Mouse (Mus musculus) heart, embryonic 14.5 days (tissue): ENCODE results near the gene Hist1h1a. TPM values are rescaled to one million over a fixed set of nuclear protein-coding genes. Genes with fewer than 3 reads are reported as not detected.

Experiments used
- ATAC-seq: fragments of 200-750 bp; cut with Nextera tagmentation; 2 replicates; pipeline ENCODE4 v1.8.0; 2017; ENCODE audit warnings: low read depth, moderate TSS enrichment; ENCODE audit not compliant: insufficient number of reproducible peaks, insufficient read depth, low FRiP score
- H3K27ac ChIP-seq, 2 experiments: fragments of 200-500 bp in 1 of 2; fragments of 300-500 bp in 1 of 2; sonication (generic) in 1 of 2; replicated peaks in 1 of 2; 2 replicates each; pipeline ENCODE4 v1.5.1; 2012 to 2014; ENCODE audit warnings: low read depth in 2 of 2, low read length in 2 of 2, control low read depth in 1 of 2, mild to moderate bottlenecking in 1 of 2, mixed read lengths in 1 of 2; ENCODE audit not compliant: control insufficient read depth in 1 of 2, insufficient read depth in 1 of 2
- H3K27me3 ChIP-seq: fragments of 300-500 bp; sonication (generic); 2 replicates; pipeline ENCODE4 v1.6.1; 2014; ENCODE audit warnings: mild to moderate bottlenecking, low read length, control low read depth; ENCODE audit not compliant: control insufficient read depth, insufficient read depth
- H3K36me3 ChIP-seq: fragments of 300-500 bp; sonication (generic); 2 replicates; pipeline ENCODE4 v1.6.1; 2014; ENCODE audit warnings: mild to moderate bottlenecking, control low read depth, low read length, mixed read lengths; ENCODE audit not compliant: control insufficient read depth, insufficient read depth
- H3K4me1 ChIP-seq, 2 experiments: fragments of 200-500 bp in 1 of 2; fragments of 300-500 bp in 1 of 2; sonication (generic) in 1 of 2; 2 replicates each; pipeline ENCODE4 v1.6.1; 2012 to 2014; ENCODE audit warnings: low read length in 2 of 2, control low read depth in 1 of 2, mixed read lengths in 1 of 2; ENCODE audit not compliant: control insufficient read depth in 2 of 2, insufficient read depth in 2 of 2
- H3K4me2 ChIP-seq: fragments of 300-500 bp; sonication (generic); 2 replicates; pipeline ENCODE4 v1.6.1; 2014; ENCODE audit warnings: mild to moderate bottlenecking, low read length
- H3K4me3 ChIP-seq, 2 experiments: fragments of 200-500 bp in 1 of 2; fragments of 300-500 bp in 1 of 2; sonication (generic) in 1 of 2; 2 replicates each; pipeline ENCODE4 v1.5.1; 2012 to 2014; ENCODE audit warnings: low read length in 2 of 2, mild to moderate bottlenecking in 2 of 2, control low read depth in 1 of 2, low read depth in 1 of 2, moderate library complexity in 1 of 2; ENCODE audit not compliant: control insufficient read depth in 1 of 2, insufficient read depth in 1 of 2
- H3K9ac ChIP-seq: fragments of 300-500 bp; sonication (generic); 2 replicates; pipeline ENCODE4 v1.6.1; 2014; ENCODE audit warnings: mild to moderate bottlenecking, low read length
- H3K9me3 ChIP-seq: fragments of 300-500 bp; sonication (generic); 2 replicates; pipeline ENCODE4 v1.6.1; 2016; ENCODE audit warnings: low read length, control low read depth; ENCODE audit not compliant: control insufficient read depth
- WGBS: fragments of 180-500 bp; shearing (Covaris S2); extraction: QIAGEN DNeasy Blood & Tissue Kit; methylation state at CpG from one replicate; pipeline ENCODE4 v1.1.7; 2014; 5-methylcytosine and 5-hydroxymethylcytosine counted together
- polyA plus RNA-seq: library from polyadenylated mRNA; unstranded; fragments of >200 nt; fragmentation: Nextera tagmentation; extraction: Ambion mirVana; gene quantifications from 2 replicates; pipeline ENCODE4 v1.2.1, GENCODE M21; 2014

The Hist1h1a gene
- polyA plus RNA-seq, 1 experiment from 2014 or later = 2.7 TPM

DNA sequence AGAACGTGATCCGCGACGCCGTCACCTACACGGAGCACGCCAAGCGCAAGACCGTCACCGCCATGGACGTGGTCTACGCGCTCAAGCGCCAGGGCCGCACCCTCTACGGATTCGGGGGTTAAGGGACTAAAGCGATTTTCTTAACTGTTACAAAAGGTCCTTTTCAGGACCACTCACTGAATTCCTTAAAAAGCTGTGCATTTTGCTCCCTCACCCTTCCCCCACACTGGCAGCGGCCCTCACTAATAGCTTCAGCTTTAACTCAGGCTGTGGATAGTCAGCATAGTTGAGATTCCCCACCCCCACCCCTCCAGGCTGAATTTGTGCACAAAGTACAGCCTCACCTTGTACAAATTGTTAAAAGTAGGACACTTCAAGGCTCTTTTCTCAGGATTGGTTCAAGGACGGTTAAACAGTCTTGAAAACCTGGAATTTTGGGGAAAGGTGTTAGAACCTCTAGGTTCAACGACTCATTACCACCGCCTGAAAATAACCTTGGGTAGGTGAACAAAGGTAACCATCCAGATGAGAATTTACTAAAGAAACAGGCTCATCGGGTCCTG lies 6.2 kb upstream of the Hist1h1a start:
- Histone ChIP-seq H3K27ac (peak overlapping the region; percentile 61 to 86), H3K4me2 (peak overlapping the region; percentile 60), H3K27me3 (no peaks in the 10 kb centered on the region), H3K4me3 (peak overlapping the region; percentile 22 to 50), H3K4me1 (peaks cover 0 to 14% of the 10 kb centered on the region in 2 experiments; a peak in 2 of 4 replicates), H3K36me3 (no peaks in the 10 kb centered on the region), H3K9me3 (no peaks in the 10 kb centered on the region), H3K9ac (peak overlapping the region; percentile 67)
- WGBS = 3% methylated on average over 16 of the region's 23 CpGs
- ATAC-seq = no peak

GRCm38 (mm10) chr13:23757921-23758320 lies 5.5 kb upstream of the Hist1h1a start:
- Histone ChIP-seq H3K4me3 (no peak overlapping the region), H3K4me2 (peak overlapping the region; percentile 60), H3K27ac (no peak overlapping the region), H3K27me3 (no peaks in the 10 kb centered on the region), H3K9ac (no peak overlapping the region), H3K4me1 (peaks cover 0 to 14% of the 10 kb centered on the region in 2 experiments; a peak in 3 of 4 replicates), H3K36me3 (no peaks in the 10 kb centered on the region), H3K9me3 (no peaks in the 10 kb centered on the region)
- WGBS = 54% methylated on average over 3 of the region's 3 CpGs
- no peak for ATAC-seq

DNA sequence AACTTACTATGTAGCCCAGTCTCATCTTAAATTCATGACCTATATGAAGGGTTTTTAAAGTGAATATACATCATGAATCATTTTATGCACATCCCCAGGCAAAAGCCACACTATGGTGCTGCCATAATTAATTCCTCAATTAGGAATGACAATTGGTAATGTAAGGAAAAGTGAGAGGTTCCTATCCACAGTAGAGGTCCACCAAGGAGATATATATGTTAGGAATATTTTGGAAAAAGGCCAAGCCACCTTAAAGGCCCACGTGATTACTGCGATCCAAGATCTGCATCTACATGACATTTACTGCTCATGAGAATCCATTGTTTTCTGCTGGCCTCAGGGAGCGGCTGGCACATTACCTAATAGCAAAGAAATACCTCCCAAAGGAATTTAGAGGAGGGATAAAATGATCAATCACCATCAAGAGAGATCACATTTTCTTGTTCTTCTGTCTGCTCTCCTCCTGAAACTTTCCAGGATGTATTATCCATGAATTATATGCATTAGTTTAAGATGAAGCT lies 4.2 kb upstream of the Hist1h1a start:
- Histone ChIP-seq H3K4me3 (no peak overlapping the region), H3K4me1 (peaks cover 6 to 21% of the 10 kb centered on the region in 2 experiments), H3K4me2 (no peak overlapping the region), H3K27me3 (no peaks in the 10 kb centered on the region), H3K27ac (no peak overlapping the region), H3K9ac (no peak overlapping the region), H3K36me3 (no peaks in the 10 kb centered on the region), H3K9me3 (no peaks in the 10 kb centered on the region)
- WGBS = 80% methylated on average over 3 of the region's 3 CpGs
- ATAC-seq = no peak

DNA sequence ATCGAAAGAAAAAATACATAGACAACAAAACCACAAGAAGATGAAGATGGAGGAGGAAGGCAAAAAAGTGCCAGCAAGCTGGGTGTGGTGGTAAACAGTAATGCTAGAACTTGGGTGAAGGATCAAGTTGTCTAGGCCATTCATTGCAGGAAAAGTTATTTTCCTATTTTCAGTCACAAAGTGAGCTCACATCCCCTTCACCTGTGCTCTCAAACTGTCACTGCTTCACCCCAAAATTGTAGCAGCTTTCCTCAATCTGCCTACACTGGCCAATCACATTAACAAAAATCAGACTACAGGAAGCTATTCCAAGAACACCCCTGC lies 3.6 kb upstream of the Hist1h1a start:
- Histone ChIP-seq H3K27me3 (no peaks in the 10 kb centered on the region), H3K4me3 (0 out of 4 replicates have a peak overlapping the region, but pooled peaks of 1 of the 2 experiments have one; percentile 43), H3K9me3 (no peaks in the 10 kb centered on the region), H3K4me1 (peaks cover 8 to 26% of the 10 kb centered on the region in 2 experiments), H3K4me2 (peak overlapping the region; percentile 90), H3K36me3 (no peaks in the 10 kb centered on the region), H3K9ac (peak overlapping the region; percentile 70; the same call in 1 of the 2 replicates), H3K27ac (peak overlapping the region; percentile 80 to 95; a peak in 3 of 4 replicates)
- 79% methylated on average over 1 of the region's 1 CpGs for WGBS
- no peak for ATAC-seq

DNA sequence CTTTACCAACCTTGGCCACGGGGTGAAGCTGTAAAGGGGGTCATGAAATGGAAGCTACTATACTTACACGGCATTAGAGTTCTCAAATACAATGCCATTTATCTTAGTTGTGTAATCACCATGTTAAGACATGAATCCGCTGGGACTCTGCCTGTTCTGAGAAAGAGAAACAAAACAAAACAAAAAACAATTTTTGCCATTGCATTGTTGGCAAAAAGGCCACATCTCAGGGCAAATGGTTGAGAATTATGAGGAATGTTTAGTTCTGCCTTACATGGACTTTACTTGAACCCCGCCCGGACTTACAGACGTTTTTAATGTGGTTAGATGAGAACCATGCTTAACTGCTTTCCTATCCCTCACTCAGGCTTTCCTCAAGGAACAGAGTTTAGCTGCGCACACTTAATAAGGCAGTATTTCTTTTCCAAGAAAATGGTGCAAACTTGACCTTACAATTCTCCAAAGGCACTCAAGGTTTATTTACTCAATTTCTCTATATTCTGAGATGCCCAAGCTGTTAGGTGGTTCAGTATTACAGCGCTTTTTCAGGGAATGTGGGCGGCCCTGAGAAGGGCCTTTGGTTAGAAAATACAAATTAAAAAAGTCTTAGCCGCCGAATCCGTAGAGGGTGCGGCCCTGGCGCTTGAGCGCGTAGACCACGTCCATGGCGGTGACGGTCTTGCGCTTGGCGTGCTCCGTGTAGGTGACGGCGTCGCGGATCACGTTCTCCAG lies 3.1 kb upstream of the Hist1h1a start:
- Histone ChIP-seq H3K27me3 (no peaks in the 10 kb centered on the region), H3K4me3 (peak overlapping the region; percentile 43 to 47), H3K4me2 (peak overlapping the region; percentile 90), H3K9ac (peak overlapping the region; percentile 70), H3K27ac (peak overlapping the region; percentile 80 to 95), H3K9me3 (no peaks in the 10 kb centered on the region), H3K36me3 (no peaks in the 10 kb centered on the region), H3K4me1 (peaks cover 8 to 26% of the 10 kb centered on the region in 2 experiments)
- ATAC-seq = 0 out of 2 replicates have a peak, but pooled peaks have one; percentile 0
- 2% methylated on average over 17 of the region's 27 CpGs for WGBS

DNA sequence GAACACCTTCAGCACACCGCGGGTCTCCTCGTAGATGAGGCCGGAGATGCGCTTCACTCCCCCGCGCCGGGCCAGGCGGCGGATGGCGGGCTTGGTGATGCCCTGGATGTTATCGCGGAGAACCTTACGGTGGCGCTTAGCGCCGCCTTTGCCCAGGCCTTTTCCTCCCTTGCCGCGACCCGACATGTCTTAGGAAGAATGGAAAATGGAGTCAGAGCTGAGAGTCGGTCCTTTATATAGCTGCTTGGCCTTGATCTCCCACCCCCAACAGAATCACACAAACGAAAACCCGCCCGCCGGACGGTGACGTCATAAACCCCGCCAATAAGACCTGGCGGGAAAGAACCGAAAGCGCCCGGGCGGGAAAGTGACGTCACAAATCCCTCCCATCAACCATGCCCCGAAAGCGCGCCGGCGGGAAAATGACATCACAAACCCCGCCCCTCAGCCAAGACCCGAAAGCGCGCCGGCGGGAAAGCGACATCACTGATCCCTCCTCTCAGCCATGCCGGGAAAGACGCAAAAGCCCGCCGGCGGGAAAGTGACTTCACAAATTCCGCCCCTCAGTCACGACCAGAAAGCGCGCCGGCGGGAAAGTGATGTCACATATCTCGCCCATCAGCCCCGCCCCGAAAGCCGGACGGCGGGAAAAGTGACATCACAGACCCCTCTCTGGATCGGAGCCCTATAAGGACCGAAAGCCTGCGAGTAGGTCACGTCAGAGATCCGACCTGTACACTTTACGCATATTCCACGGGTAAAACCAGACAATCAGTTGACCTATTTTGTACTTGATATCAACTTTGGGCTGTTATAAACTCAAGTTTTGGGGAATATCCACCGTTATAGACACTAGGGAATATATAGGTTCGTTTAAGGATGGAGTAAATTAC lies 2.2 kb upstream of the Hist1h1a start, which contains the start of gene Hist1h4a:
Gene Hist1h4a, minus strand, starts transcription at position 259 of the 893 bp plus-strand sequence.
- H3K4me2 ChIP-seq = peak within 1 kb of the TSS; percentile 90
- H3K36me3 ChIP-seq = no peaks in the 10 kb centered on the region
- H3K4me1 ChIP-seq = peaks cover 8 to 26% of the 10 kb centered on the region in 2 experiments
- ATAC-seq = peak; percentile 86
- H3K27me3 ChIP-seq = no peaks in the 10 kb centered on the region
- peak within 1 kb of the TSS; percentile 95 for H3K27ac ChIP-seq
- H3K9me3 ChIP-seq = no peaks in the 10 kb centered on the region
- peak within 1 kb of the TSS; percentile 77 for H3K9ac ChIP-seq
- H3K4me3 ChIP-seq = peak within 1 kb of the TSS; percentile 43 to 55
- under 1% methylated on average over 61 of the region's 72 CpGs for WGBS
